Mouse (Mus musculus) hindbrain, postnatal 0 days (tissue): ENCODE results near the gene Agpat1. TPM values are rescaled to one million over a fixed set of nuclear protein-coding genes. Genes with fewer than 3 reads are reported as not detected.

Experiments
- ATAC-seq: fragments of 200-750 bp; cut with Nextera tagmentation; 2 replicates; pipeline ENCODE4 v1.8.0; 2017; ENCODE audit warnings: mild to moderate bottlenecking, moderate TSS enrichment, moderate library complexity
- DNase-seq: peaks from one replicate; pipeline ENCODE4 v3.0.0-alpha.2; 2015; ENCODE audit warnings: low spot score
- H3K27ac ChIP-seq: fragments of 300-500 bp; sonication (generic); 2 replicates; pipeline ENCODE4 v1.5.1; 2014; ENCODE audit warnings: mild to moderate bottlenecking
- H3K27me3 ChIP-seq: fragments of 300-500 bp; sonication (generic); 2 replicates; pipeline ENCODE4 v1.6.1; 2014; ENCODE audit warnings: low read length, mixed read lengths; ENCODE audit not compliant: insufficient read depth
- H3K36me3 ChIP-seq: fragments of 300-500 bp; sonication (generic); 2 replicates; pipeline ENCODE4 v1.6.1; 2014; ENCODE audit warnings: low read length, mixed read lengths; ENCODE audit not compliant: insufficient read depth
- H3K4me1 ChIP-seq: fragments of 300-500 bp; sonication (generic); 2 replicates; pipeline ENCODE4 v1.6.1; 2014; ENCODE audit warnings: antibody characterized with exemption, low read length, mixed read lengths; ENCODE audit not compliant: insufficient read depth
- H3K4me2 ChIP-seq: fragments of 300-500 bp; sonication (generic); 2 replicates; pipeline ENCODE4 v1.6.1; 2014; ENCODE audit warnings: low read depth, mild to moderate bottlenecking, low read length, moderate library complexity, mixed read lengths
- H3K4me3 ChIP-seq: fragments of 300-500 bp; sonication (generic); 2 replicates; pipeline ENCODE4 v1.5.1; 2014; ENCODE audit warnings: low read length
- H3K9ac ChIP-seq: fragments of 300-500 bp; sonication (generic); replicated peaks from 2 replicates; pipeline ENCODE4 v1.6.1; 2014; ENCODE audit warnings: mild to moderate bottlenecking, low read length, moderate library complexity, mixed read lengths
- H3K9me3 ChIP-seq: fragments of 300-500 bp; sonication (generic); 2 replicates; pipeline ENCODE4 v1.6.1; 2016; ENCODE audit warnings: low read length, mixed read lengths
- CTCF ChIP-seq: IDR thresholded peaks from 2 replicates; pipeline ENCODE4 v1.5.1; 2016; ENCODE audit warnings: antibody characterized with exemption, control low read depth, low read depth
- WGBS: fragments of 180-500 bp; shearing (Covaris S2); extraction: QIAGEN DNeasy Blood & Tissue Kit; methylation state at CpG from one replicate; pipeline ENCODE4 v1.1.7; 2014; 5-methylcytosine and 5-hydroxymethylcytosine counted together
- polyA plus RNA-seq: library from polyadenylated mRNA; unstranded; fragments of >200 nt; fragmentation: Nextera tagmentation; extraction: Ambion mirVana; gene quantifications from 2 replicates; pipeline ENCODE4 v1.2.1, GENCODE M21; 2015
- total RNA-seq: library from RNA; depleted of rRNA; stranded (reverse); fragments of >200 nt; gene quantifications from 2 replicates; pipeline ENCODE4 v1.2.3, GENCODE M21; 2014

Gene Agpat1
- total and polyA plus RNA-seq, 2 experiments from 2014 or later = 98.4 to 322 TPM

DNA sequence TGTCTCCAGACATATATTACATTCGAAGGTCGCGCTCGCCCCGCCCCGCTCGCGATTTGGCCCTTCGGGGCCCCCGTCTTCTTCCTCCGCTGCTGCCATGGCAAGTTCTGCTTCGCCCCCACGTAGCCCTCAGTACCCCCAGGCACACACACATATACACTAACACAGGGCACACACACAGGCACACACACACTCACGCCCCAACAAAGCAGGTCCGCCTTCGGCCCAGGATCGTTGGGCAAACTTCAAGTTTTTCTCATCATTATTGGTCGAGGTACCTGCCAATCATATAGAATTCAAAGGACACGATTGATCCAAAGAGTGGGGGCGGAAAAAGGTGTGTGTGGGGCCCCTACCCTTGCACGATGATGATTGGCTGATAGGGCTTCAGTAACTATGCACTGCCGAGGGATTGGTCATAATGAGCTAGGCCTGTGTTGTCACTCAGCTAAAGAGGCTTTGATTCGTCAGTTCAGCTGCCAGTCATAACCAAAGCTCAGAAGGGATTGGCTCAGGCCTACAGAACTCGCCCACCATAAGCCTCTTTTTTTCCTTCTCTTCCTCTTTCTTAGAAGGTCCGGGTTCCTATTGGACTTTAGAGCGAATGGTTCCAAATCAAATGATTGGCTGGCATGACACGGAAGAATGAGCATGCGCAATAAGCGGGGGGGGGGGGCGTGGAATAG is 544 bp upstream of the Agpat1 start, which contains the start of gene Rnf5:
Gene Rnf5 (minus strand): TSS at position 316 of the 686 bp plus-strand sequence.
- Histone ChIP-seq H3K4me2 (peak within 1 kb of the TSS; percentile 78), H3K36me3 (peaks cover 9% of the 10 kb centered on the region; the same call in 1 of the 2 replicates), H3K9ac (peak within 1 kb of the TSS; percentile 92), H3K4me1 (peaks cover 24% of the 10 kb centered on the region), H3K4me3 (peak within 1 kb of the TSS; percentile 77), H3K9me3 (no peaks in the 10 kb centered on the region), H3K27ac (peak within 1 kb of the TSS; percentile 93), H3K27me3 (no peaks in the 10 kb centered on the region)
- under 1% methylated on average over 30 of the region's 30 CpGs for WGBS
- DNase-seq (peak; percentile 100), ATAC-seq (peak; percentile 95)
- no peak for TF ChIP-seq CTCF

DNA sequence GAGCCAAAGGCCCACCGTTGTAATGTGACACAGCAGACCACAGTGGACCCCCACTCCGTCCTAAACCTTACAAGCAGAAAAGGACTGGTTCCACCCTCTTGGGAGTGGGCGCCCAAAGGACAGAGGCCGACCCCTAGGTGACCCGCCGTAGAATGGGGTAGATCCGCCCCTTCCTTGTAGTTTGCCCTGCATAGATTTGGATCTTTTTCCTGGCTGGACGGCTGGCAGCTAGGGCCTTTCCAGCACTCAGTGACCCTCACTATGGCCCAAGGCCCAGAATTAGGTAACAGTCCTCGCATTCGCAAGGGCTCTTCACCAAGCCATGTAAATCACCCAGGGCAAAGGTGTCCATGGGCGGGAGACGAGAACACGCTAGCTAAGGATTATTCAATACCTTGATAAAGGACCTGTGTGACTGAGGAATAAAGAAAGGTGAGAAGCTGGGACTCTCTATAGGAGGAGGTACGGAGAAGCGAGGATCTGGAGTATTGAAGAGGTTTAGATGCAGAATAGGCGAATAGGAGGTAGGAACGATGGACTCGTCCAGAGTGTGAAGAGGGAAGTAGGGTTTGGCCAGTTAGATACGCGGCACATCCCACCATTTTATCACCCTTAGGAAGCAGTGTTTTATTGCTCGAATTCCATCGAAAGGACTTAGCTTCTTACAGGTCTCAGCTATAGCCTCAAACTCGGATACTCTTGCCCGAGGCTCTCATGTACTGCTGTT is 612 bp downstream of the Agpat1 start:
- no peaks in the 10 kb centered on the region for H3K27me3 ChIP-seq
- peak overlapping the region; percentile 77 for H3K4me3 ChIP-seq
- peak overlapping the region; percentile 93 for H3K27ac ChIP-seq
- no peak for TF ChIP-seq CTCF
- DNase-seq = peak; percentile 18
- peak overlapping the region; percentile 72 for H3K4me2 ChIP-seq
- ATAC-seq = no peak
- H3K9ac ChIP-seq = peak overlapping the region; percentile 92
- H3K4me1 ChIP-seq = peaks cover 24% of the 10 kb centered on the region
- 22% methylated on average over 24 of the region's 24 CpGs for WGBS
- H3K9me3 ChIP-seq = no peaks in the 10 kb centered on the region
- H3K36me3 ChIP-seq = peaks cover 9% of the 10 kb centered on the region; the same call in 1 of the 2 replicates

DNA sequence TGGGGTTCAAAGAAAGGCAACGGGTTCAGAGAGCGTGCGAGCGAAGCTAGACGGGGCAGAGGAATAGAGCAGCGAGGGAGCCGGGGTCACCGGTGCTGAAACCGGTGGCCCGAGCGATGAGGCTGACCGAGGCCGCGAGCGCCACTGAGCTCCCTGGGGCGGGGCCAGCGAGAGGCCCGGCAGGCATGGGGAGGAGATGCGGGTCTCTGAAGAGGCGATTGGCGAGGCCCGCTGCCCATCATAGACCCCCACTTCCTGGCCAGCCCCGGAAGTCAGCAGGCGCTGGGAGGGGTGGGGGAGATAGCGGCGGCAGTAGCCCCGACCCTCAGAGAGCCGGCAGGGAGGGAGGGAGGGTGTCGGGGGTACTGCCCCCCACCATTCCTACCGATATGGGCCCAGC is 1.5 kb downstream of the Agpat1 start:
- peak overlapping the region; percentile 72 for H3K4me2 ChIP-seq
- ATAC-seq = peak; percentile 57
- peak; percentile 96 for DNase-seq
- no peaks in the 10 kb centered on the region for H3K9me3 ChIP-seq
- no peaks in the 10 kb centered on the region for H3K27me3 ChIP-seq
- under 1% methylated on average over 23 of the region's 30 CpGs for WGBS
- peak overlapping the region; percentile 77 for H3K4me3 ChIP-seq
- H3K4me1 ChIP-seq = peaks cover 24% of the 10 kb centered on the region
- peaks cover 3% of the 10 kb centered on the region; the same call in 1 of the 2 replicates for H3K36me3 ChIP-seq
- no peak for TF ChIP-seq CTCF
- peak overlapping the region; percentile 92 for H3K9ac ChIP-seq
- H3K27ac ChIP-seq = peak overlapping the region; percentile 93

DNA sequence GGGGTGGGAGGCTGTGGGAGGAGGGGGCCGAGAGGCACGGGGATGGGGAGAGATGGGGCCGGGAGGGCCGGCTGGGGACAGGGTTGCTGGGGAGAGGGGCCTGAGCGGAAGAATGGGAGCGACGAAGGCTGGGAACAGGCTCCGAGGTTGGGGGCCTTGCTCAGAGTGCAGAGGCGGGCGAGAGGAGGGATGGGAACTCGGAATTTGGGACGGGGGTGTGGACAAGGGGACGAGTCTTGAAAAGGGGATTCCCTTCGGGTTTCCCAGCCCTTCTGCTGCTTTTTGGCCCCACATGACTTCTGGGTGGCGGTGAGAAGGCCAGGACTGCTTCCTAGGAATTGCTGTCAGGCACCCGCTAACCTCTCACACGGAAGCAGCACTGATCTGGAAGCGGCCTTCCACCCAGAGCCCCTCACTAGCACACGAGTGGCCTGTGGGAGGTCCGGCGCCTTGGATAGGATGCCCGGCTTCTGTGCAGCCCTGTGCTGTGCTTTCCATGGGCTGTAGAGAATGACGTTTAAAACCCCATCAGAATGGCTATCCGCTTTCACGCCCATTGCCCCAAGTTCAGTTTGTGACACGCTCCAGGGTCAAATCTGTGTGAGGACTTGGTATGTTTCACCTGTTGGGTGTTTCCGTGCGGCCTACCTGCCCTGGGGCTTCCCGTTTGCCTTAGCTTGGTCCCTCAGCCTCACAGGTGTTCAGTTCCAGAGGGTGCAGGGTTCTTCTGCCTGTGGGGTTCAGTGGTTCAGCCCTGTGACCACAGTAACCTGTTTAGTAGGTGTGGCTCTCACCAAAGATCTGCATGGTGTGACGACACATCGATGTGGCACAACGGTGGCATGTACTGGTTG is 2.4 kb downstream of the Agpat1 start:
- Histone ChIP-seq H3K9me3 (no peaks in the 10 kb centered on the region), H3K4me1 (peaks cover 24% of the 10 kb centered on the region), H3K27me3 (no peaks in the 10 kb centered on the region), H3K4me2 (peak overlapping the region; percentile 72), H3K36me3 (peaks cover 8% of the 10 kb centered on the region), H3K27ac (peak overlapping the region; percentile 93), H3K9ac (peak overlapping the region; percentile 92), H3K4me3 (peak overlapping the region; percentile 77)
- DNase-seq (peak; percentile 15), ATAC-seq (no peak)
- WGBS = 15% methylated on average over 32 of the region's 32 CpGs
- no peak for TF ChIP-seq CTCF

DNA sequence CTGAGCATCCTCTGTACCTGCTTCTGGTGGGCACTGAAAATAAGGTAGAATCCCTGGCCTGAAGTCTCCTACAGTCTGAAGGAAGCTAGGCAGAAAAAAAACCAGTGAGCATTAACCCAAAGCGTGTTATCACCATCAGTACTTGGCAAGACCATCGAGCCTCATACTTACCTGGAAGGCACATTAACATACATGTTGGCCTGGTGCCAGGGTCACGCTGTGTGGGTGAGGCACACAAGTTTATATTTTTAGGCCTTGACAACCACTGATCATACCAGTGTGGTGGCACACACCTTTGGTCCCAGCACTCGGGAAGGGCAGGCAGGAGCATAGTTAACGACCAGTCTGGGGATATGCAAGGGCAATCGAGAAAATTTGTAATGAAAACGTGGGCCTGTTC is 3.9 kb downstream of the Agpat1 start:
- no peaks in the 10 kb centered on the region for H3K9me3 ChIP-seq
- H3K36me3 ChIP-seq = peaks cover 24% of the 10 kb centered on the region
- H3K4me3 ChIP-seq = no peak overlapping the region
- no peak for TF ChIP-seq CTCF
- no peak overlapping the region for H3K4me2 ChIP-seq
- H3K9ac ChIP-seq = 0 out of 2 replicates have a peak overlapping the region, but pooled peaks have one; percentile 6
- no peak for DNase-seq
- no peaks in the 10 kb centered on the region for H3K27me3 ChIP-seq
- H3K4me1 ChIP-seq = peaks cover 17% of the 10 kb centered on the region
- ATAC-seq = no peak
- H3K27ac ChIP-seq = no peak overlapping the region
- 74% methylated on average over 7 of the region's 7 CpGs for WGBS

DNA sequence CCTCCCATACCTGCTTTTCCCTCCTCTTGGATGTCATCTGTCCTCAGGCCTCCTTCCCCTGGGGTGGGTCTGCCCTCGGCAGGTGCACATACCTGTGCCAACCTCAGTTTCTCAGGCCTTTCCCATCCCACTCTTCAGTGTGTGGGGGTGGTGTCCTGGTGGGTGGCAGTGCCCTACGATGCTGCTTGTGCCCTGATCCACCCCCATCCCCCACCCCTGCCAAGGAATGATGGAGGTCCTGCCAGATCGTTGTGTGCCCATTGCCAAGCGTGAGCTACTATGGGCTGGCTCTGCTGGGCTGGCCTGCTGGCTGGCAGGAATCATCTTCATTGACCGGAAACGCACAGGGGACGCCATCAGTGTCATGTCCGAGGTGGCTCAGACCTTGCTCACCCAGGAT is 7.0 kb downstream of the Agpat1 start:
- no peak overlapping the region for H3K27ac ChIP-seq
- no peaks in the 10 kb centered on the region for H3K9me3 ChIP-seq
- WGBS = 90% methylated on average over 8 of the region's 8 CpGs
- H3K27me3 ChIP-seq = no peaks in the 10 kb centered on the region
- no peak for DNase-seq
- peaks cover 33% of the 10 kb centered on the region for H3K36me3 ChIP-seq
- no peak overlapping the region for H3K4me2 ChIP-seq
- no peak for TF ChIP-seq CTCF
- no peak overlapping the region for H3K9ac ChIP-seq
- H3K4me1 ChIP-seq = peaks cover 7% of the 10 kb centered on the region; the same call in 1 of the 2 replicates
- no peak for ATAC-seq
- no peak overlapping the region for H3K4me3 ChIP-seq
